Mouse (Mus musculus): Measurements from ENCODE around the gene Cln5.

DNA sequence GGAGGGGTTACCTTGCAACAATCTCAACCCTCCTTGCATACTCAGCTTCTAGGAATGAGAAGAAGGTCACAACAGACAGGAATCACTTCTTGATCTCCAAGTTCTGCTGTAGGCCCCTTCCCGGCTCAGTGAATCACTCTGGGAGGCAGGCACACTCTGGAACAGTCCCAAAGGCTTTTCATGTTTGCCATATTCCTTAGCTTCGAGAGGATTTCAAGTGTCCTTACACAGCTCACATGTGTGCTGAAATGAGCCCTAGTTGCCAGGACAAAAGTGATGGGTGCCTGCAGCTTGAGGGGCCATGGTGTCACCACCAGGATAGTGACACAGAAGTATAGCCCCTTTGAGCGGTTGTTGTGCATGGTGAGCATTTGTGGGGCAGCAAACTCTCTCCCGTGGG lies 2.7 kb downstream of the Cln5 start:
- TF ChIP-seq EP300 (optimal IDR thresholded peaks at IDR 0.05) (no peak), CTCF (IDR thresholded peaks at IDR 0.05; ENCODE audit: low read depth) (no peak)
